Mouse (Mus musculus) cerebellum, adult 2 months (tissue): ENCODE measurements at regions not wholly inside any gene's neighbourhood (a gene's known extent, or its start where the extent isn't known, plus 50 kb on each side); places are given as distances from the start of the nearest gene placed in this dataset.

Experiments
- DNase-seq, 2 experiments: peaks; one replicate each; pipeline ENCODE4 v3.0.0; 2021
- H3K27ac ChIP-seq: fragments of 200-500 bp; 2 replicates; pipeline ENCODE4 v1.5.1; 2012; ENCODE audit warnings: low read length, control low read depth, inconsistent platforms; ENCODE audit not compliant: insufficient read depth
- H3K27me3 ChIP-seq: fragments of 200-500 bp; 2 replicates; pipeline ENCODE4 v1.6.1; 2012; ENCODE audit warnings: inconsistent platforms, mild to moderate bottlenecking, low read length, moderate library complexity; ENCODE audit not compliant: control insufficient read depth, insufficient read depth
- H3K4me1 ChIP-seq: fragments of 200-500 bp; 2 replicates; pipeline ENCODE4 v1.6.1; 2011; ENCODE audit warnings: low read length; ENCODE audit not compliant: control insufficient read depth, insufficient read depth
- H3K4me3 ChIP-seq: fragments of 200-500 bp; replicated peaks from 2 replicates; pipeline ENCODE3; 2011; ENCODE audit warnings: mild to moderate bottlenecking, low read depth, low read length, control low read depth; ENCODE audit not compliant: insufficient read depth
- CTCF ChIP-seq: fragments of 200-500 bp; IDR thresholded peaks from 2 replicates; pipeline ENCODE4 v1.5.1; 2011; ENCODE audit warnings: low read depth, mild to moderate bottlenecking, control low read depth, low read length, moderate library complexity, borderline replicate concordance; ENCODE audit not compliant: insufficient read depth
- POLR2A ChIP-seq: fragments of 200-500 bp; IDR thresholded peaks from 2 replicates; pipeline ENCODE4 v1.6.1; 2011; ENCODE audit warnings: low read length, control low read depth, borderline replicate concordance; ENCODE audit not compliant: insufficient read depth
- WGBS: fragments of 180-500 bp; shearing (Covaris S2); methylation state at CpG from one replicate; pipeline ENCODE4 v1.1.7; 2018; 5-methylcytosine and 5-hydroxymethylcytosine counted together

GRCm38 (mm10) chr19:52878812-52879502 is 161.1 kb downstream of the Xpnpep1 start:
- no peak for DNase-seq
- H3K4me3 ChIP-seq: no peak overlapping the region
- H3K27me3 ChIP-seq: no peaks in the 10 kb centered on the region
- 83% methylated on average over 6 of the region's 6 CpGs for WGBS
- no peaks in the 10 kb centered on the region for H3K4me1 ChIP-seq
- TF ChIP-seq CTCF: no peak
- no peak for TF ChIP-seq POLR2A
- no peak overlapping the region for H3K27ac ChIP-seq

GRCm38 (mm10) chr19:52866635-52867034 is 173.4 kb downstream of the Xpnpep1 start:
- TF ChIP-seq CTCF (no peak), POLR2A (no peak)
- no peak for DNase-seq
- 83% methylated on average over 1 of the region's 1 CpGs for WGBS
- H3K27me3 ChIP-seq: no peaks in the 10 kb centered on the region
- no peaks in the 10 kb centered on the region for H3K4me1 ChIP-seq
- H3K4me3 ChIP-seq: no peak overlapping the region
- no peak overlapping the region for H3K27ac ChIP-seq

- no peaks in the 10 kb centered on the region for H3K27me3 ChIP-seq
- TF ChIP-seq POLR2A (no peak), CTCF (no peak)
- no peaks in the 10 kb centered on the region for H3K4me1 ChIP-seq
- no peak overlapping the region for H3K4me3 ChIP-seq
- no peak for DNase-seq
- WGBS: 51% methylated on average over 9 of the region's 9 CpGs
- no peak overlapping the region for H3K27ac ChIP-seq
Observed at GRCm38 (mm10) chr19:52861576-52861975, 178.4 kb downstream of the Xpnpep1 start.

- Histone ChIP-seq H3K27ac (no peak overlapping the region), H3K27me3 (no peaks in the 10 kb centered on the region), H3K4me1 (no peaks in the 10 kb centered on the region), H3K4me3 (no peak overlapping the region)
- DNase-seq: no peak
- TF ChIP-seq POLR2A: no peak
- no peak for TF ChIP-seq CTCF
- WGBS: 68% methylated on average over 7 of the region's 7 CpGs
Observed at GRCm38 (mm10) chr19:52854068-52854682, 185.8 kb downstream of the Xpnpep1 start.

GRCm38 (mm10) chr19:52816202-52816601 is 223.8 kb downstream of the Xpnpep1 start:
- no peak for TF ChIP-seq POLR2A
- no peak for TF ChIP-seq CTCF
- no peak for DNase-seq
- WGBS: 85% methylated on average over 7 of the region's 7 CpGs
- H3K4me1 ChIP-seq: no peaks in the 10 kb centered on the region
- no peak overlapping the region for H3K27ac ChIP-seq
- H3K4me3 ChIP-seq: no peak overlapping the region
- H3K27me3 ChIP-seq: no peaks in the 10 kb centered on the region

GRCm38 (mm10) chr19:52812046-52812445 is 228.0 kb downstream of the Xpnpep1 start:
- WGBS: 73% methylated on average over 6 of the region's 6 CpGs

GRCm38 (mm10) chr19:52788802-52789201 is 251.2 kb downstream of the Xpnpep1 start:
- Histone ChIP-seq H3K27ac (no peak overlapping the region), H3K4me3 (no peak overlapping the region), H3K4me1 (no peaks in the 10 kb centered on the region), H3K27me3 (no peaks in the 10 kb centered on the region)
- no peak for DNase-seq
- 41% methylated on average over 3 of the region's 3 CpGs for WGBS
- TF ChIP-seq CTCF (no peak), POLR2A (no peak)

More at GRCm38 (mm10) chr19:52812046-52812445, 228.0 kb downstream of the Xpnpep1 start:
- H3K4me3 ChIP-seq: no peak overlapping the region
- no peaks in the 10 kb centered on the region for H3K4me1 ChIP-seq
- H3K27ac ChIP-seq: no peak overlapping the region
- TF ChIP-seq CTCF: no peak
- no peak for TF ChIP-seq POLR2A
- no peaks in the 10 kb centered on the region for H3K27me3 ChIP-seq
- DNase-seq: no peak
